Mouse (Mus musculus) midbrain, embryonic 16.5 days (tissue): ENCODE data around the gene Snx20. TPM values are rescaled to one million over a fixed set of nuclear protein-coding genes. Genes with fewer than 3 reads are reported as not detected.
A peak's percentile ranks its signal among the peaks of the same experiment; 100 is the strongest.

Experiments used
- ATAC-seq: fragments of 200-750 bp; cut with Nextera tagmentation; 2 replicates; pipeline ENCODE4 v1.8.0; 2017; ENCODE audit warnings: moderate TSS enrichment
- H3K27ac ChIP-seq: fragments of 300-500 bp; sonication (generic); 2 replicates; pipeline ENCODE4 v1.5.1; 2014; ENCODE audit warnings: mild to moderate bottlenecking, low read length, mixed read lengths
- H3K27me3 ChIP-seq: fragments of 300-500 bp; sonication (generic); 2 replicates; pipeline ENCODE4 v1.6.1; 2014; ENCODE audit warnings: low read depth, low read length, mixed read lengths; ENCODE audit not compliant: control insufficient read depth, insufficient read depth
- H3K36me3 ChIP-seq: fragments of 300-500 bp; sonication (generic); 2 replicates; pipeline ENCODE4 v1.6.1; 2014; ENCODE audit warnings: mild to moderate bottlenecking, low read length, moderate library complexity, mixed read lengths; ENCODE audit not compliant: control insufficient read depth, insufficient read depth
- H3K4me1 ChIP-seq: fragments of 300-500 bp; sonication (generic); 2 replicates; pipeline ENCODE4 v1.6.1; 2014; ENCODE audit warnings: mild to moderate bottlenecking, low read length, mixed read lengths; ENCODE audit not compliant: control insufficient read depth, insufficient read depth
- H3K4me2 ChIP-seq: fragments of 300-500 bp; sonication (generic); 2 replicates; pipeline ENCODE4 v1.6.1; 2014; ENCODE audit warnings: mild to moderate bottlenecking, low read length, mixed read lengths
- H3K4me3 ChIP-seq: fragments of 300-500 bp; sonication (generic); 2 replicates; pipeline ENCODE4 v1.5.1; 2014; ENCODE audit warnings: low read depth, mild to moderate bottlenecking, low read length, moderate library complexity, mixed read lengths
- H3K9ac ChIP-seq: fragments of 300-500 bp; sonication (generic); 2 replicates; pipeline ENCODE4 v1.6.1; 2014; ENCODE audit warnings: low read depth, low read length, mixed read lengths
- H3K9me3 ChIP-seq: fragments of 300-500 bp; sonication (generic); replicated peaks from 2 replicates; pipeline ENCODE4 v1.6.1; 2014; ENCODE audit warnings: mild to moderate bottlenecking, low read length, mixed read lengths; ENCODE audit not compliant: control insufficient read depth, poor library complexity, severe bottlenecking
- WGBS: fragments of 180-500 bp; shearing (Covaris S2); extraction: QIAGEN DNeasy Blood & Tissue Kit; methylation state at CpG from one replicate; pipeline ENCODE4 v1.1.7; 2014; 5-methylcytosine and 5-hydroxymethylcytosine counted together
- polyA plus RNA-seq: library from polyadenylated mRNA; unstranded; fragments of >200 nt; fragmentation: Nextera tagmentation; extraction: Ambion mirVana; gene quantifications from 2 replicates; pipeline ENCODE4 v1.2.1, GENCODE M21; 2015

Gene Snx20
- polyA plus RNA-seq, 1 experiment from 2014 or later: 1.5 TPM

DNA sequence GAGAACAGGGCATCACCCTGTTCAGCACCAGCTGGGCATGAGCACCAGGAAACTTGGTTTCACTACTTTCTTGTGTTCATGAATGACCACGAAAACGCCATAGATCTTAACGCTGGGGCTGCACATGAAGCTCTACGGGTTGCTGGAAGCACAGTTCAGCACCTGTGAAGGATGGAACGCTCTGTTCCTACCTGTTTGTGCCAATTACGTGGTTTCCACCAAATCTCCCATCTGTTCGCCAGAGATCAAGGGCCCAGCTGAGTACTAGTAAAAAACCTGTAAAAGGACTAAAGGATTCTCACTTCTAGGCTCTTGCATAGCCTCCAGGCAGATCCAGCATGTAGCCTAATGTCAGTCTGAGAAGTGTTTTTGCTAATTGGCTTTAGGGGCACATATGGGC lies 36.4 kb downstream of the Snx20 start:
- H3K4me1 ChIP-seq: peaks cover 19% of the 10 kb centered on the region
- H3K4me2 ChIP-seq: no peak overlapping the region
- 87% methylated on average over 7 of the region's 7 CpGs for WGBS
- no peak overlapping the region for H3K9ac ChIP-seq
- H3K27ac ChIP-seq: no peak overlapping the region
- H3K4me3 ChIP-seq: no peak overlapping the region
- H3K36me3 ChIP-seq: no peaks in the 10 kb centered on the region
- H3K27me3 ChIP-seq: no peaks in the 10 kb centered on the region
- H3K9me3 ChIP-seq: no peaks in the 10 kb centered on the region; the same call in 1 of the 2 replicates
- no peak for ATAC-seq

DNA sequence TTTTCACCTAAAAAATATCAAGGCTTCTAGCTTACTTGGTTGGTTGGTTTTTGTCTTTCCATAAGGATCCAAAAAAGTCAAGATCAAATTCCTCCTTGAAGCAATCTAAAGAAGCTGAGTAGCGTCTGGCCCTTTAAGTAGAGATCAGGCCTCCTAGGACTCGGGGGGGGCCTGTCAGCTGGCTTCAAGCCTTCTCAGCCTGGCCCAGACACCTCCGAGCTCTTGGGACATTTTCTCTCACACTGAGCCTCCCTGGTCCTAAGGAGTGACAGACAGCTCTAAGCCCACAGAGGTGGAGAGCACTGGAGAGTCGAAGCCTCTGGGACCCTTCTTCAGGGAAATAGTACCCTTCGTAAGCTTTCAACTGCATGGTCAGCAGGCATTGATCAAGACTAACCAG lies 37.4 kb downstream of the Snx20 start:
- WGBS: 66% methylated on average over 5 of the region's 5 CpGs
- Histone ChIP-seq H3K4me3 (no peak overlapping the region), H3K4me2 (no peak overlapping the region), H3K9ac (no peak overlapping the region), H3K27me3 (no peaks in the 10 kb centered on the region), H3K4me1 (peaks cover 10% of the 10 kb centered on the region), H3K36me3 (no peaks in the 10 kb centered on the region), H3K9me3 (no peaks in the 10 kb centered on the region; the same call in 1 of the 2 replicates), H3K27ac (no peak overlapping the region)
- ATAC-seq: no peak

DNA sequence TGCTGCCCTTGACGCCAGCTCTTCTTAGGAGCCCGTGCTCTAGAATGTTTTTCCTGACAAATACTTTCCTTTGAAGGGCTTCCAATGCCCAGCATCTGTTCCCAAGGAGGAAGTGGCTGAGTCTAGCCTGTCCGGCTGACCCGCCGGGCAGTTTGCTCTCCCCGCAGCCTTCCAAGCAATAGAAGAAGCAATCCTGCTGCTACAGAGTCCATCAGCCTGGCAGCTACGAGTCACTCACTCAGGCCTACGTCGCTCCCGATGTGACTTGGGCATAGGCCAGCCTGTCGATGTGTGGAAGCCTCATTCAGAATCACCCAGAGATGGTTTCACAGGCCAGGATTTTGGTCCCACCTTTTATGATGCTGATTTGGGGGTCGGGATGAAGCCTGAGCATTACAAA lies 39.9 kb downstream of the Snx20 start:
- H3K4me3 ChIP-seq: no peak overlapping the region
- ATAC-seq: no peak
- no peak overlapping the region for H3K27ac ChIP-seq
- H3K9me3 ChIP-seq: no peaks in the 10 kb centered on the region
- peaks cover 3% of the 10 kb centered on the region; the same call in 1 of the 2 replicates for H3K4me1 ChIP-seq
- H3K4me2 ChIP-seq: no peak overlapping the region
- no peak overlapping the region for H3K9ac ChIP-seq
- H3K27me3 ChIP-seq: no peaks in the 10 kb centered on the region
- 74% methylated on average over 12 of the region's 12 CpGs for WGBS
- no peaks in the 10 kb centered on the region for H3K36me3 ChIP-seq

DNA sequence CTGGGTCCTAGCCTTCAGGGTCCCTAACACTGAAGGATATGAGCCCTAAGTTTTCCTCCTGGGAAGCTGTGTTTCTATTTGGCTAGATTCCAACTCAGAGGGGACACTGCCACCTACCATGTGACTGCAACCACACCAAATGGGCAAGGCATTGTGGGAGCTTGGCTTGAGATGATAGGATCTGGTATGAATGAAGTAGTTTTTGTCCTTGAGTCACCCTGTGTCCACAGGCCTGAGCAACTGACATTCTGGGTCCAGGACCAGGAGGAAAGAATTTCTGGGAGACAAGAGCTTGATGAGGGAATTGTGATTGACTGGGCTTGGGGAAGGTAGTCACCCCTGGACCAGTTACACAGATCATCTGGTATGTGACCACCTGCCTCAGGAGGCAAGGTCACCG lies 42.0 kb downstream of the Snx20 start:
- Histone ChIP-seq H3K27ac (no peak overlapping the region), H3K9me3 (no peaks in the 10 kb centered on the region), H3K9ac (no peak overlapping the region), H3K27me3 (no peaks in the 10 kb centered on the region), H3K4me1 (peaks cover 3% of the 10 kb centered on the region; the same call in 1 of the 2 replicates), H3K4me2 (no peak overlapping the region), H3K36me3 (no peaks in the 10 kb centered on the region), H3K4me3 (no peak overlapping the region)
- 95% methylated on average over 1 of the region's 1 CpGs for WGBS
- ATAC-seq: no peak

DNA sequence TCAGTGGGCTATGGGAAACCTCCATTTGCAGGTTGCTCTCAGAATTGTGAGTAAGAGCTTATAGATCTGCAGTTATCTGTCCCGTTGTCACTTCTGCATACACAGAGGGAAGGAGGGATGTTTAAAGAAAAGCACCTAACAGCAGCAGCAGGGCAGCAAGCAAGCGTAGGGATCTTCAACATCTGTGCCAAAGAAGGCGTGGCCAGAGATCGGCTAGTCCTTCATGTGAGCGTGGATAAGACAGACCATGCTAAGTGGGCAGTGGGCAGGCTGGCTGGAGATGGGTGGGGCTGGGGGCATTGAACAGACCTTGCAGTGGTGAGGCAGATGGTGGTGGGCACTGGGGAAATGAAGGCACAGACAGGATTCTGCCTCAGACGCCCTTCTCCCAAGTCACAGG lies 45.7 kb downstream of the Snx20 start:
- Histone ChIP-seq H3K9me3 (no peaks in the 10 kb centered on the region), H3K4me3 (no peak overlapping the region), H3K36me3 (no peaks in the 10 kb centered on the region), H3K4me1 (peaks cover 3% of the 10 kb centered on the region; the same call in 1 of the 2 replicates), H3K27me3 (no peaks in the 10 kb centered on the region), H3K27ac (no peak overlapping the region), H3K4me2 (no peak overlapping the region), H3K9ac (no peak overlapping the region)
- no peak for ATAC-seq
- WGBS: 78% methylated on average over 6 of the region's 6 CpGs

DNA sequence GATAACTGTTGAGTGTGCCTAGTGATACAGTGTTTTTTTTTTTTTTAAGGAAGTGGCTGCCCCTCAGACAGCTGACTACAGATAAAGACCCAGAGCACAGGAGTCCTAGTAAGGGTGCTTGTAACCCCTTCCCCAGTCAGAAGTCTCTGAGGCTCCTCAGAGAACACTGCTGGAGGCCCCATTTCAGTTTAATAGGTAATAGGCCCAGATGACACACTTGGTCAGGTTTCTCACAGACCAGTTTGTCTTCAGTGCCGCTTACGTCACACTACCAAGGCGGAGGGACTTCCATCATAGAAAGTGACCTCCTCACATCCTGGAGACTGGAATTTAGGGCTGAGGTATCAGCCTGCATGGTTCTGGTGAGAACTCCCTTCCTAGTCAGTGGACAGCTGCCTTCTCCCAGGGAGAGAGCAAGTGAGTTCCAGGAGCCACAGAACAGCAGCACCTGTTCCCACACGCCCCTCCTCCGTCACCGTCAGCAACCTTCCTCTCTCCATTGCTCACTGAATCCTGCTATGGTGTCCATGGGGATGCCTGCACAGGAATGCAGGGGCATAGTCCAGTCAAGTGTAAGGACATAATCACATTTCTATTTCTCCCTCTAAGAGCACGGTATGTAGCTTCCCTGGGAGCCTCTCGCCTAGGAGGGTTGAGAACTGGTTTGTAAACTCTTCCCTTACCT lies 47.6 kb downstream of the Snx20 start:
- Histone ChIP-seq H3K27me3 (no peaks in the 10 kb centered on the region), H3K36me3 (no peaks in the 10 kb centered on the region), H3K27ac (no peak overlapping the region), H3K4me2 (no peak overlapping the region), H3K9me3 (no peaks in the 10 kb centered on the region), H3K4me3 (no peak overlapping the region), H3K9ac (no peak overlapping the region), H3K4me1 (no peaks in the 10 kb centered on the region)
- WGBS: 94% methylated on average over 8 of the region's 8 CpGs
- no peak for ATAC-seq

DNA sequence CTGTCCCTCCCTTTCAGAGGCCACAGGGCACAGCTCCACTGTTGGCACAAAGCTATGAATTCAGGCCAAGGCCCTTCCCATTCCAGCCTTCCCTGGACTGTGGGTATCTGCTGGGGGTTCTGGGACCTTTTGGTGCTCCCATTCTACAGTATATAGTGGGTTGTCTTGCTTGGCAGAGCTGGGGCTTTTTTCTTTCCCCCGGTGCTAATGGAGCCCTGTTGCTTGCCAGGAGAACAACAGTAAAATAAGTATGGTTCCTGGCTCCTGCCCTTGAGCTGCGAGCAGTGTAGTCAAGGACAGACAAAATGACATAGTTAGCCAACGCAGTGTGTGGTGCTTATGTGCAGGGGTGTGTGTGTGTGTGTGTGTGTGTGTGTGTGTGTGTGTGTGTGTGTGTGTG lies 52.1 kb downstream of the Snx20 start:
- Histone ChIP-seq H3K9ac (no peak overlapping the region), H3K27me3 (no peaks in the 10 kb centered on the region), H3K4me2 (no peak overlapping the region), H3K9me3 (no peaks in the 10 kb centered on the region), H3K27ac (no peak overlapping the region), H3K4me3 (no peak overlapping the region), H3K36me3 (no peaks in the 10 kb centered on the region), H3K4me1 (peaks cover 19% of the 10 kb centered on the region)
- WGBS: 84% methylated on average over 3 of the region's 3 CpGs
- ATAC-seq: no peak

DNA sequence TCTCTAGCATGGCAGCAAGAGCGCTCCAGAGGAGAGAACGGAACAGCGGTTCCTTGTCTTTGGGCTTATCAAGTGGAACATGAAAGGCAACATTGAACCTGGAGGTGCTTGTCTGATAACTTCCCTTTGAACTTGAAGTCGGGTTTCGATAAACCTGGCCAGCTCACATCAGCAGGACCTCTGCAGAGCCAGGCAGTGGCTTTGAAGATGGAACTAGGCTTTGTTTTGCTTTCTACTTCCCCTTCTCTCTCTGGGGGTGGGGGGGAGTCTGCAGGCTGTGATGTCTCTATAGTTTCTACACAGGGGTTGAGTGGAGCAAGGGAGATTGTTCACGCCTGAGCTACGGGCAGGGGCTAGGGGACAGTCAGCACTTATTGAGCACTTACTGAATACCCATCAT lies 55.1 kb downstream of the Snx20 start:
- WGBS: 63% methylated on average over 7 of the region's 7 CpGs

DNA sequence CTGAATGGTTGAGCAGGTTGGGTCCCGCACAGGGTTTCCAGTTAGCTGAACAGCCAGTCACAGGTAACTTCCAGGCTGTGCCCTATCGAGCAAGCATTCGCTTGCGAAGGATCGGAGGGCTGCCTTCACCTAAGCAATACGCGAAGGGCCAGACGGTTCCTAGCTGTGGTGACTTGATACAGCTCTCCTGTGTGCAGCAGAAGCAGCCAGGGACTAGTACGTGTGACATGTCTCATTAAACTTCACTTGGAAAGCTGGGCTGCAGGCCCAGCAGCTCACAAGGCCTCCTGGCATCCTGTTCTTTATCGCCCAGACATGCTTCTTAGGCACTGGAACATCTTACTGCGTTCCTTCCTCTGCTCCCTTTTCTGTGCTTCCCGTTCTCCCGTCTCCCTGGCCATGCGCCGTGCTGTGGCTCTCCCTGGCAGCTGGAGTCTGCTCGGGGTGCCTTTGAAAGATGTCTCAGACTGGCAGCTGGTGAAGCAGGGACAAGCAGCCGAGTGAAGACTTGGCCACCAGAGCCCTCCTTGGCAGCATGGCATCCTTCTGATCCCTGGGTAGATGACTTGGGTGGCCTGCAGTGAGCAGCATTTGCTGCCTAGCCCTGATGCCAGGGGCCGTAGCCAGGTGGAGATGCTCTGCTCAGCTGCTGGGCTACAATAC lies 56.1 kb downstream of the Snx20 start:
- Histone ChIP-seq H3K9me3 (no peaks in the 10 kb centered on the region), H3K27ac (peak overlapping the region; percentile 48; the same call in 1 of the 2 replicates)

More for the DNA sequence above, 55.1 kb downstream of the Snx20 start:
- Histone ChIP-seq H3K4me3 (no peak overlapping the region), H3K27me3 (no peaks in the 10 kb centered on the region), H3K4me1 (peaks cover 24% of the 10 kb centered on the region), H3K9ac (no peak overlapping the region), H3K27ac (no peak overlapping the region), H3K36me3 (no peaks in the 10 kb centered on the region), H3K4me2 (no peak overlapping the region), H3K9me3 (no peaks in the 10 kb centered on the region)
- ATAC-seq: no peak

More for the DNA sequence above, 56.1 kb downstream of the Snx20 start:
- no peaks in the 10 kb centered on the region for H3K27me3 ChIP-seq
- no peak overlapping the region for H3K9ac ChIP-seq
- H3K36me3 ChIP-seq: no peaks in the 10 kb centered on the region
- ATAC-seq: no peak
- H3K4me3 ChIP-seq: no peak overlapping the region
- H3K4me1 ChIP-seq: peaks cover 24% of the 10 kb centered on the region
- H3K4me2 ChIP-seq: no peak overlapping the region
- 67% methylated on average over 18 of the region's 18 CpGs for WGBS
